Mouse (Mus musculus): ENCODE results near the gene Cdh23. TPM values are rescaled to one million over a fixed set of nuclear protein-coding genes. Genes with fewer than 3 reads are reported as not detected.
"Not testable (repeated sequence)": the region's sequence is repeated elsewhere in the genome, so short reads cannot be mapped to it uniquely, and the experiment has no call there.

The Cdh23 gene
- polyA plus RNA-seq, 1 experiment from 2014 or later = 6.9 TPM

DNA sequence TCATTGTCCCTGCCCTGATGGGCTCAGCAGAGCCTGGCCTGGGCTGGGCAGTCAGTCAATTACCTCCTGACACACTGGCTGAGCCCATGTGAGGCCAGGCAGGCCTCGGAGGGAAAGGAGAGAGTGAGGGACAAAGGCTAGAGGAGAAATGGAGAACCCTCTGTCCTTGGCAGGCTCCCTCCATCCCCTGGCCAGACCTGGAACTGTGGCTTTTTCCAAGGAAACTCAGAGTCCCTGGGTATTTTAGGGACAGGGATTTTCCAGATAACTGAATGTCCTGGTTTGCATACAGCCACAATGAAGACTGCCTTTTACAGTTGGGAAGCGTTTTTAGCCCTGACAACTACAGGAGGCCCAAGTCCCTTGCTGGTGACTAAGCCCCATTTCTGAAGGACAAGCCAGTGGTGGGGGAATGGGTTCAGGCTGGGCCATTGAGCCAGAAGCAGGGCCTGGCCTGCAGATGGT lies 36.1 kb upstream of the Cdh23 start:
- H3K27me3 ChIP-seq = no peaks in the 10 kb centered on the region
- no peak overlapping the region for H3K9ac ChIP-seq
- H3K4me1 ChIP-seq (replicated peaks) = peaks cover 20% of the 10 kb centered on the region
- 32% methylated on average over 2 of the region's 2 CpGs for WGBS
- H3K9me3 ChIP-seq = no peaks in the 10 kb centered on the region
- no peak overlapping the region for H3K4me3 ChIP-seq
- H3K27ac ChIP-seq (replicated peaks) = 0 out of 2 replicates have a peak overlapping the region, but pooled peaks have one; percentile 35
- no peak overlapping the region for H3K4me2 ChIP-seq
- no peak for ATAC-seq (ENCODE audit: low FRiP score, low read depth)
- no peaks in the 10 kb centered on the region for H3K36me3 ChIP-seq

DNA sequence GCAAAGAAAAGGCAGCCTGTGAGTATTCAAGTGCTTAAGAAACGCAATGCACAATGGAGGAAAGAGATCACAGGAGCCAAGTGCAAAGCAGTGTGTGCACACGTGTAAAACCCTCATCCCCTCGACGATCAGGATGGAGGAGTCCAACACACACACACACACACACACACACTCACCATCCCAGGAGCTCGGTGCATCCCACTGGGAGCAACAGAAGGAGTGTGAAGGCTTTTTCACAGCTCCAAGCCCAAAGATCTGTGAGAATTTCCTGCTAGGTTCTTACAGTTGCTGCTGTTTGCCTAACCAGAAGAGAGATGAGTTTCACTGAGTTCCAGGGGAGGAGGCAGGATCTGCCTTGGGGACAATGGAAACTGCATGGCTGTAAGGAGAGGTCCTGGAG lies 35.5 kb upstream of the Cdh23 start:
- H3K4me1 ChIP-seq (replicated peaks) = peaks cover 22% of the 10 kb centered on the region
- 25% methylated on average over 5 of the region's 5 CpGs for WGBS
- H3K27me3 ChIP-seq = no peaks in the 10 kb centered on the region
- H3K27ac ChIP-seq (replicated peaks) = 0 out of 2 replicates have a peak overlapping the region, but pooled peaks have one; percentile 8
- H3K9ac ChIP-seq = no peak overlapping the region
- ATAC-seq (ENCODE audit: low FRiP score, low read depth) = no peak
- H3K36me3 ChIP-seq = no peaks in the 10 kb centered on the region
- H3K4me2 ChIP-seq = no peak overlapping the region
- H3K9me3 ChIP-seq = no peaks in the 10 kb centered on the region
- H3K4me3 ChIP-seq = no peak overlapping the region

DNA sequence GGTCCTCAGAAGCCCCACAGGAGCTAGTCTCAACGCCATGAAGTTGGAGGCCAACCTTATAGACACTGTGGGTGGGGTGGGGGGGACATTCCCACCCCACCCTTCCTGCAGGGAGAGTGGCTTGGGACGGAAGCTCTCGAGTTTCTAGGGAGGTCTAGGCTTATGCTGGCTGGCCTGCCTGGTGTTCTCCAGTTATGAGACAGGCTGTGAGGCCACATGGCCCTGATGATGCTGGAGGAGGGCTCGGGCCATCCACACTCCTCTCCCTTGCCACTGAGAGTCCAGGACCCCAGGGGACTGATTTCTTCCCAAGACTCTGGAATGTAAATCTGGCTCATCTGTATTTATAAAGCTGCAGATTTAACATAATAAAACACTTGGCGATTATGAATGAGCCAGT lies 31.0 kb upstream of the Cdh23 start:
- no peak for ATAC-seq (ENCODE audit: low FRiP score, low read depth)

DNA sequence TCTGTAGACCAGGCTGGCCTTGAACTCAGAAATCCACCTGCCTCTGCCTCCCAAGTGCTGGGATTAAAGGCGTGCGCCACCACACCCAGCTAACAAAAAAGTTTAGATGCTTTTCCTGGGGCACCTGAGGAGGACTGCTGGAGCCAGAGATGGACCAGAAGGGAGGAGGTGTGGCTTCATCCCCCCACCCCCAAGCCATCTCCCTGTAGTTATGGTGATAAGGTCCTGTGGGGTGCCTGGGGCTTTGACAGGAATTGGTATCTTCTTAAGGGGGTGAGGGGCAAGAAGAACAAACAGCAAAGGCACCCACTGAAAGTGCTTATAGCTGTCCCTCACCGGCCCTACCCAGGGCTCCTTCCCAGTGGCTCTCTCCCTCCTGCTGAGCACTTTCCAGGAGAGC lies 30.6 kb upstream of the Cdh23 start:
- 67% methylated on average over 3 of the region's 3 CpGs for WGBS
- no peak for ATAC-seq (ENCODE audit: low FRiP score, low read depth)
- Histone ChIP-seq H3K4me1 (replicated peaks) (peaks cover 14% of the 10 kb centered on the region), H3K4me2 (no peak overlapping the region), H3K27me3 (no peaks in the 10 kb centered on the region), H3K9ac (no peak overlapping the region), H3K4me3 (no peak overlapping the region), H3K27ac (replicated peaks) (no peak overlapping the region), H3K9me3 (no peaks in the 10 kb centered on the region), H3K36me3 (no peaks in the 10 kb centered on the region)

More for the DNA sequence above, 31.0 kb upstream of the Cdh23 start:
- H3K9ac ChIP-seq = no peak overlapping the region
- H3K4me3 ChIP-seq = no peak overlapping the region
- no peak overlapping the region for H3K27ac ChIP-seq (replicated peaks)
- no peaks in the 10 kb centered on the region for H3K9me3 ChIP-seq
- peaks cover 17% of the 10 kb centered on the region for H3K4me1 ChIP-seq (replicated peaks)
- H3K4me2 ChIP-seq = no peak overlapping the region
- 30% methylated on average over 5 of the region's 5 CpGs for WGBS
- H3K27me3 ChIP-seq = no peaks in the 10 kb centered on the region
- H3K36me3 ChIP-seq = no peaks in the 10 kb centered on the region

DNA sequence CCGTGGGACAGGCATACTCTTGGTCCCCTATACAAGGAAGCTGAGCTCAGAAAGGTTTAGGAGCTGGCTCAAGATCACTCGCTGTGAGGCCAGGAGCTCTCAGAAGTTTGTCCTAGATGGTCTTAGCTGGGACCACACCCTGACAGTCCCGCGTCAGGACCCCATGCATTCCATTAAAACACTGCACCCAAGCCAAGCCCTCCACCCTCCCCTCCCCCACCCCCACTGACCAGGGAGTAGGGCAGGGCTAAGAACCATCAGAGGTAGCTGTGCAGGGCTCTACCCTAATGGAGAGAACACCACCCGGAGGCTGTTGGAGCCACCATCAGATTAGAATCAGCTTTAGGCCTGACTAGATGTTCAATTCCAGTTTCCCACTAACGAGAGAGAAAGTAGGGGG lies 28.2 kb upstream of the Cdh23 start:
- WGBS = 87% methylated on average over 6 of the region's 6 CpGs
- no peak overlapping the region for H3K9ac ChIP-seq

DNA sequence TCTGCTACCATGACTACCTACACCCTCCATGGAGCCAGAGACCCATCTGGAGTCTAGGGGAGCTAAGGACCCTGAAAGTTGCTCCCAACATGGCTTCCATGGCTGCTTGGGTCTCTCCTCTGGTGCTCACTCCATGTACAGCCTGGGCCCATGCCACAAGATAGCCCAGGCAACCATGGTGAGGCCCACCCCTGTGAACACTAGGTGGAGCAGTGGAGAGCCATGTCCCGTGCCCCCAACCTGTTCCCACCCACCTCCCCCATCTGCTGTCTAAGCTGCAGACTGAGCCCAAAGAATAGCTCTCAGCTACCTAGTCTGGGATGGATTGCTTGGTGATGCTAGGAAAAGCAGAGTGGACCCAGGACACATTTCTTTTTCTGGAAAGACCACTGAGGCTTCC lies 27.1 kb upstream of the Cdh23 start:
- Histone ChIP-seq H3K4me2 (no peak overlapping the region), H3K27me3 (no peaks in the 10 kb centered on the region), H3K27ac (replicated peaks) (no peak overlapping the region), H3K9me3 (no peaks in the 10 kb centered on the region), H3K4me1 (replicated peaks) (0 out of 2 replicates have a peak, but pooled peaks cover 13% of the 10 kb centered on the region), H3K4me3 (no peak overlapping the region), H3K36me3 (no peaks in the 10 kb centered on the region), H3K9ac (no peak overlapping the region)
- 52% methylated on average over 1 of the region's 1 CpGs for WGBS
- no peak for ATAC-seq (ENCODE audit: low FRiP score, low read depth)

More for the DNA sequence above, 28.2 kb upstream of the Cdh23 start:
- Histone ChIP-seq H3K4me3 (no peak overlapping the region), H3K36me3 (no peaks in the 10 kb centered on the region), H3K9me3 (no peaks in the 10 kb centered on the region), H3K27ac (replicated peaks) (no peak overlapping the region), H3K27me3 (no peaks in the 10 kb centered on the region), H3K4me2 (no peak overlapping the region), H3K4me1 (replicated peaks) (0 out of 2 replicates have a peak, but pooled peaks cover 13% of the 10 kb centered on the region)
- ATAC-seq (ENCODE audit: low FRiP score, low read depth) = no peak

DNA sequence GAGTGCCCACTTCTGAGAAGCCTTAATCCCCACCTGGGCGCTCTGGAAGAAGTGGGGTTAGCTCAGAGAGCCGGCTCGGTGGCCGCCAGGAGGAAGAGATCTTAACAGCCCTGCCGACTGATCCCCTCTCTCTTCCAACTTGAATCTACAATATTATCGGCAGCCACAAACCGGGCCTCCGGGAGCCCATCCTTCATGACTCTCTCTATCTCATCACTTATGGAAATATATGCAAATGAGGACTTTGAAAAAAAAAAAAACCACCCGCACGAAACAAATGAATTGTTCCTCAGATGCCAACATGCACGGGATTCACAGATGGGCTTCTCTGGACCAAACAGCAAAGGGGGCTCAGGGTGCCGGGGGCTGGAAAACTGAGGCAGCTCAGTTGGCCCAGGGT lies 25.4 kb upstream of the Cdh23 start:
- WGBS = 27% methylated on average over 12 of the region's 12 CpGs

DNA sequence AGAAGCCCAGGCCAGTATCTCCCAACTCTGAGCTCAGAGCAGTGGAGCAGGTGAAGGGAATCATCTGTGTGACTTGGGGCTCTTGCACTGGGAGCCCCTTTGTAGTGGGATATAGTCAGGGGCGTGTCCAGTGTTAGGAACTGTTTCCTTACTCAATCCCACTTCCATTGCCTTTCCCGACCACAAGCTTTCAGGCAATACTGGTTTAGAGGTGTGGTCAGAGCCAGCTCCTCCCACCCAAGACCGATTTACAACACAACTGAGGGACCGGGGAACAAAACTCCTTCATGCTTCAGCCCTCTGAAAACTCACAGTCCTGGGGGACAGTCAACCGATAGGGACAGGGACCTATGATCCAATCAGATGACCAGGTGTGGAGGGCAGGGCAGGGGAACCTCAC lies 24.2 kb upstream of the Cdh23 start:
- Histone ChIP-seq H3K27me3 (no peaks in the 10 kb centered on the region), H3K4me3 (no peak overlapping the region), H3K4me2 (no peak overlapping the region), H3K9ac (no peak overlapping the region), H3K9me3 (no peaks in the 10 kb centered on the region), H3K27ac (replicated peaks) (no peak overlapping the region), H3K4me1 (replicated peaks) (0 out of 2 replicates have a peak, but pooled peaks cover 5% of the 10 kb centered on the region), H3K36me3 (peaks cover 6% of the 10 kb centered on the region)
- 89% methylated on average over 5 of the region's 5 CpGs for WGBS
- ATAC-seq (ENCODE audit: low FRiP score, low read depth) = no peak

More for the DNA sequence above, 25.4 kb upstream of the Cdh23 start:
- H3K36me3 ChIP-seq = no peaks in the 10 kb centered on the region
- H3K27me3 ChIP-seq = no peaks in the 10 kb centered on the region
- 0 out of 2 replicates have a peak, but pooled peaks cover 5% of the 10 kb centered on the region for H3K4me1 ChIP-seq (replicated peaks)
- no peak overlapping the region for H3K4me3 ChIP-seq
- no peaks in the 10 kb centered on the region for H3K9me3 ChIP-seq
- ATAC-seq (ENCODE audit: low FRiP score, low read depth) = no peak
- H3K9ac ChIP-seq = no peak overlapping the region
- no peak overlapping the region for H3K27ac ChIP-seq (replicated peaks)
- no peak overlapping the region for H3K4me2 ChIP-seq

DNA sequence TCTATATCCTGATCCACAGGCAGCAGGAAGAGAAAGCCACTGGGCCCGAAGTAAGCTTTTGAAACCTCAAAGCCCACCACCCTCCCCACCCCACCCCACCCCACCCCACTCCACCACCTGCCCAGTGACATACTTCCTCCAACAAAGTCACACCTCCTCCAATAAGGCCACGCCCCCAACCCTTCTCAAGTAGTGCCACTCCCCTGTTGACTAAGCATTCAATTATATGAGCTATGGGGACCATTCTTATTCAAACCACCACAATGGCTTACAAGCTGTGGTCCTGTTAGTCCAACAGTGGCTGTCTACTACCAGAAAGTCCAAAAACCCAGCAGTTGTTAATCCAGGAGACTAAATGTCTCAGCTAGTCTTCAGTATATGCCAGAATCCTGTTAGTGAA lies 22.2 kb upstream of the Cdh23 start:
- no peaks in the 10 kb centered on the region for H3K9me3 ChIP-seq
- H3K4me3 ChIP-seq = no peak overlapping the region
- ATAC-seq (ENCODE audit: low FRiP score, low read depth) = no peak
- WGBS = 91% methylated on average over 2 of the region's 2 CpGs
- peaks cover 23% of the 10 kb centered on the region for H3K36me3 ChIP-seq
- H3K27me3 ChIP-seq = no peaks in the 10 kb centered on the region
- 0 out of 2 replicates have a peak, but pooled peaks cover 5% of the 10 kb centered on the region for H3K4me1 ChIP-seq (replicated peaks)
- H3K9ac ChIP-seq = no peak overlapping the region
- no peak overlapping the region for H3K4me2 ChIP-seq
- no peak overlapping the region for H3K27ac ChIP-seq (replicated peaks)

DNA sequence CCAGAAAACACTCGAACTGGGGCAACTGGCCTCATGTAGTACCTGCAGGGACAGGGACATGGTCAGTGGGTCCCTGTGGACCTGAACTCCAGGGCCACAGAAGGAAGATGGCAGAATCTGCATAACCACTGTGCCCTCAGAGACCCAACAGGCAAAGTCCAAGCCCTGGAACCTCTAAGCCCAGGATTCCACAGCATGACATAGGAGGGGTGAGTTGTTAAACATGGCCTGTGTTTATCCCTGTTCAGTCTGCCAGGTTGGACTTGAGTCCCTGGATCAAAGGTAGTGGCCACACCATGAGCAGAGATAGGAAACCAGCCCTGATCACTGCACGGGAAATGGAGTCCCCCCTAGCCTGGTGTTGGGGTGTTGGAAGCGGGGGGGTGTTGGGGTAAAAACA lies 20.2 kb upstream of the Cdh23 start:
- Histone ChIP-seq H3K4me2 (no peak overlapping the region), H3K27ac (replicated peaks) (no peak overlapping the region), H3K9me3 (no peaks in the 10 kb centered on the region), H3K27me3 (no peaks in the 10 kb centered on the region), H3K36me3 (peaks cover 29% of the 10 kb centered on the region), H3K4me3 (no peak overlapping the region), H3K9ac (no peak overlapping the region), H3K4me1 (replicated peaks) (0 out of 2 replicates have a peak, but pooled peaks cover under 1% of the 10 kb centered on the region)
- no peak for ATAC-seq (ENCODE audit: low FRiP score, low read depth)
- 95% methylated on average over 3 of the region's 3 CpGs for WGBS

DNA sequence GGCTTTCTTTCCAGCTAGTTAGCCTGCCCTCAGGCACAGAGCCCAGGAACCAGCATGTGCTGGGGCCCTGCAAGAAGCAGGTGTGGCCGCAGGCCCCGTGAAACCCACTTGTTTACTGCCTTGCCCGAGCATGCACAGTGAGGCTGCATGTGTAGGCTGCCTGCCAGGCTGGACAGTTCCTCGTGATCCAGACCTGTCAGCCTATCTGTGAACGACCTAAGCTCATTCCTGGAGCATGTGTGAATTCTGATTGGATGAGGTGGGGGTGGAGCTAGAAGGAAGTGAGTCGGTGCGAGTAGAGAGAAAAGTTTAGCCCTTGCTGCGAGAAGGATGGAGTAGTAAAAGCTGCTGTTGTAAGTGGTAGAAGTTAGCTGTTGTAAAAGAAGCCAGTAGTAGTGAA lies 16.0 kb upstream of the Cdh23 start:
- ATAC-seq (ENCODE audit: low FRiP score, low read depth); H3K4me2 ChIP-seq; H3K9ac ChIP-seq; H3K27ac ChIP-seq (replicated peaks); H3K4me1 ChIP-seq (replicated peaks); H3K9me3 ChIP-seq; H3K27me3 ChIP-seq; H3K4me3 ChIP-seq: not testable (repeated sequence)
- WGBS = 73% methylated on average over 8 of the region's 8 CpGs
- H3K36me3 ChIP-seq = peaks cover 29% of the 10 kb centered on the region

DNA sequence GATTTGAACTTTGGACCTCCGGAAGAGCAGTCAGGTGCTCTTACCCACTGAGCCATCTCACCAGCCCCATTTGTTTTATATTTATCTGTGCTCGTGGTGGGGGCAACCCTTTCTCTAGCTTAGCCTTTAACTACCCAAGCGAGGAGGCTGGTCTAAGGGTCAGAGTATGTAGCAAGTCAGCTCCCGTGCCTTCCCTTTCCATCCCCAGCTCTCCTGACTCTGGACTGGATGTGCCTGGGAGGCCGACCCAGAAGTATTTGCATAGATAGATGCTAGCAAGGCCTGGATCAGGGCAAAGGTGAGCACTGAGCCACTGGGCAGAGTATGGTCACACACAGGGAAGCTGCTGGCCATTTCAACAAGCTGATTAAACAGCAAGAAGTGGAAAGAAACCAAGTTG lies 12.5 kb upstream of the Cdh23 start:
- Histone ChIP-seq H3K4me2 (no peak overlapping the region), H3K9ac (no peak overlapping the region), H3K4me1 (replicated peaks) (no peaks in the 10 kb centered on the region), H3K27me3 (no peaks in the 10 kb centered on the region), H3K4me3 (no peak overlapping the region), H3K9me3 (no peaks in the 10 kb centered on the region), H3K36me3 (peaks cover 10% of the 10 kb centered on the region), H3K27ac (replicated peaks) (no peak overlapping the region)
- 86% methylated on average over 5 of the region's 5 CpGs for WGBS
- ATAC-seq (ENCODE audit: low FRiP score, low read depth) = no peak

DNA sequence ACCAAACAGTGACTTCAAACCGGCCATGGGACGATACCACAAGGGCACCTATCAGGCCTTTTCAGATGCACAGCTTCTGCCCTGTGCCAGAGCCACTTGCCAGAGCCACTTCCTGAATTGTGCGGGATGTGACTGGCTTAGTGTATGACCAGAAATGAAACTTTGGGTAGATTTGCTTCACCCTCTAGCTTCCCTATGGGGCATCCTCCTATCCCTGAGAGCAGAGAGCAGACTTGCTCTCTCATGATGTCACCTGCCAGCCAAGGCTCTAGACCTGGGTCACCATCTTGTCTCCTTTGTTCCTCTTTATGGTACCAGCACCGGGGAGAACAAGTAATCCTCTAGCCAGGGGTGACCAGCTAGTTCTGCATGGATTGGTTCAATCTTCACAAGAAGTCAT lies 10.0 kb upstream of the Cdh23 start:
- Histone ChIP-seq H3K27me3 (no peaks in the 10 kb centered on the region), H3K4me3 (no peak overlapping the region), H3K4me2 (no peak overlapping the region), H3K9ac (no peak overlapping the region), H3K9me3 (no peaks in the 10 kb centered on the region), H3K36me3 (no peaks in the 10 kb centered on the region), H3K4me1 (replicated peaks) (no peaks in the 10 kb centered on the region), H3K27ac (replicated peaks) (no peak overlapping the region)
- no peak for ATAC-seq (ENCODE audit: low FRiP score, low read depth)
- WGBS = 92% methylated on average over 4 of the region's 4 CpGs
